Mouse (Mus musculus) cerebellum, adult 2 months (tissue): ENCODE measurements at regions not wholly inside any gene's neighbourhood (a gene's known extent, or its start where the extent isn't known, plus 50 kb on each side); places are given as distances from the start of the nearest gene placed in this dataset.

Experiments used
- CTCF ChIP-seq: fragments of 200-500 bp; IDR thresholded peaks from 2 replicates; pipeline ENCODE4 v1.5.1; 2011; ENCODE audit warnings: low read depth, mild to moderate bottlenecking, control low read depth, low read length, moderate library complexity, borderline replicate concordance; ENCODE audit not compliant: insufficient read depth
- POLR2A ChIP-seq: fragments of 200-500 bp; IDR thresholded peaks from 2 replicates; pipeline ENCODE4 v1.6.1; 2011; ENCODE audit warnings: low read length, control low read depth, borderline replicate concordance; ENCODE audit not compliant: insufficient read depth

DNA sequence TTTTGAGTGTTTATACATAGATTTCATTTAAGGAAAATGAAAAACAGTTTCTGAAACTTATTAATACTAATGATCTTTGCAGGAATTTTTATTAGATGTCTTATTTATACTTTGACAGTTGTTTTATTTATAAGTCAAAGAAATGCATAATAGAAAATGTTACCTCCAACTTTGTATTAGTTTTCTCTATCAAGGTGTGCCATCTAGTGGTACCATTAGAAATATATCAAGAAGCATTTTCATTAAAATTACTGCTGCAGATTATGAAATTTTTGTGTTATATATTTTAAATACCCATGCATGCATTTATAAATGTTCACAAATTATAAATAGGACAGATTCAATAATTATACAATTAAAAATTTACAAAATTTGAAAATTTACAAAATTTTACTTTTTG, 206.6 kb downstream of the Alx1 start:
- no peak for TF ChIP-seq CTCF
- no peak for TF ChIP-seq POLR2A
